Mouse (Mus musculus) lung, postnatal 0 days (tissue): ENCODE measurements at regions not wholly inside any gene's neighbourhood (a gene's known extent, or its start where the extent isn't known, plus 50 kb on each side); places are given as distances from the start of the nearest gene placed in this dataset.

ENCODE experiments used
- CTCF ChIP-seq: IDR thresholded peaks from 2 replicates; pipeline ENCODE4 v1.5.1; 2016; ENCODE audit warnings: antibody characterized with exemption, mild to moderate bottlenecking
- EP300 ChIP-seq: IDR thresholded peaks from 2 replicates; pipeline ENCODE4 v1.6.1; 2016; ENCODE audit warnings: antibody characterized with exemption, mild to moderate bottlenecking, control low read depth

GRCm38 (mm10) chr7:124748396-124748795, 696.1 kb upstream of the Kdm8 start:
- TF ChIP-seq CTCF, result no peak
- no peak for TF ChIP-seq EP300
